Mouse (Mus musculus) E14TG2a.4 (cell line): Measurements from ENCODE around the gene Ins2.
A peak's percentile ranks its signal among the peaks of the same experiment; 100 is the strongest.

Source experiments
- H3K27me3 ChIP-seq: 2 replicates; pipeline ENCODE4 v1.6.1; 2014; ENCODE audit warnings: low read length, control low read depth; ENCODE audit not compliant: insufficient read depth
- H3K36me3 ChIP-seq: 2 replicates; pipeline ENCODE4 v1.6.1; 2014; ENCODE audit warnings: low read length, control low read depth; ENCODE audit not compliant: insufficient read depth
- H3K4me1 ChIP-seq: replicated peaks from 2 replicates; pipeline ENCODE4 v1.6.1; 2014; ENCODE audit warnings: low read depth, low read length, control low read depth
- H3K4me3 ChIP-seq: replicated peaks from 2 replicates; pipeline ENCODE4 v1.5.1; 2014; ENCODE audit warnings: mild to moderate bottlenecking, low read length
- H3K9me3 ChIP-seq: 2 replicates; pipeline ENCODE4 v1.6.1; 2014; ENCODE audit warnings: low read length, control low read depth
- CTCF ChIP-seq: conservative IDR thresholded peaks from 2 replicates; pipeline ENCODE4 v1.5.1; 2014; ENCODE audit warnings: low read length
- NANOG ChIP-seq: IDR thresholded peaks from 2 replicates; pipeline ENCODE4 v1.6.1; 2014; ENCODE audit warnings: borderline replicate concordance, low read length, mixed read lengths
- POU5F1 ChIP-seq: IDR thresholded peaks from 2 replicates; pipeline ENCODE4 v1.6.1; 2014; ENCODE audit warnings: low read length, borderline replicate concordance

Gene Ins2

GRCm38 (mm10) chr7:142660651-142660945 lies 82.6 kb downstream of the Ins2 start:
- H3K27me3 ChIP-seq, result peaks cover 93% of the 10 kb centered on the region
- peaks cover 62% of the 10 kb centered on the region for H3K4me1 ChIP-seq
- H3K36me3 ChIP-seq, result no peaks in the 10 kb centered on the region
- H3K4me3 ChIP-seq, result peak overlapping the region; percentile 64
- TF ChIP-seq CTCF (no peak), POU5F1 (no peak), NANOG (no peak)
- H3K9me3 ChIP-seq, result peaks cover under 1% of the 10 kb centered on the region; the same call in 1 of the 2 replicates

- no peaks in the 10 kb centered on the region for H3K36me3 ChIP-seq
- TF ChIP-seq CTCF (no peak), POU5F1 (no peak), NANOG (no peak)
These were observed 83.2 kb downstream of the Ins2 start for GRCm38 (mm10) chr7:142659767-142660650.

GRCm38 (mm10) chr7:142659181-142659681 lies 84.0 kb downstream of the Ins2 start:
- Histone ChIP-seq H3K9me3 (no peaks in the 10 kb centered on the region), H3K27me3 (peaks cover 93% of the 10 kb centered on the region), H3K4me1 (peaks cover 65% of the 10 kb centered on the region), H3K36me3 (no peaks in the 10 kb centered on the region), H3K4me3 (peak overlapping the region; percentile 64)
- TF ChIP-seq CTCF (no peak), POU5F1 (no peak), NANOG (no peak)

More at GRCm38 (mm10) chr7:142659767-142660650, 83.2 kb downstream of the Ins2 start:
- peaks cover 93% of the 10 kb centered on the region for H3K27me3 ChIP-seq
- H3K4me1 ChIP-seq, result peaks cover 64% of the 10 kb centered on the region
- H3K4me3 ChIP-seq, result peak overlapping the region; percentile 64
- H3K9me3 ChIP-seq, result no peaks in the 10 kb centered on the region

GRCm38 (mm10) chr7:142658681-142659180 lies 84.5 kb downstream of the Ins2 start:
- peaks cover 93% of the 10 kb centered on the region for H3K27me3 ChIP-seq
- H3K4me1 ChIP-seq, result peaks cover 68% of the 10 kb centered on the region
- H3K36me3 ChIP-seq, result no peaks in the 10 kb centered on the region
- TF ChIP-seq POU5F1 (no peak), NANOG (no peak), CTCF (no peak)
- H3K9me3 ChIP-seq, result no peaks in the 10 kb centered on the region
- peak overlapping the region; percentile 64 for H3K4me3 ChIP-seq

GRCm38 (mm10) chr7:142657821-142658614 lies 85.2 kb downstream of the Ins2 start:
- peaks cover 92% of the 10 kb centered on the region for H3K27me3 ChIP-seq

GRCm38 (mm10) chr7:142657341-142657791 lies 85.8 kb downstream of the Ins2 start:
- Histone ChIP-seq H3K27me3 (peaks cover 92% of the 10 kb centered on the region), H3K4me1 (peaks cover 67% of the 10 kb centered on the region), H3K36me3 (no peaks in the 10 kb centered on the region), H3K9me3 (no peaks in the 10 kb centered on the region), H3K4me3 (no peak overlapping the region)
- no peak for TF ChIP-seq CTCF
- TF ChIP-seq NANOG, result no peak
- no peak for TF ChIP-seq POU5F1

More at GRCm38 (mm10) chr7:142657821-142658614, 85.2 kb downstream of the Ins2 start:
- TF ChIP-seq NANOG, result no peak
- TF ChIP-seq POU5F1, result no peak
- TF ChIP-seq CTCF, result no peak
- Histone ChIP-seq H3K4me3 (peak overlapping the region; percentile 64), H3K36me3 (no peaks in the 10 kb centered on the region), H3K9me3 (no peaks in the 10 kb centered on the region), H3K4me1 (peaks cover 67% of the 10 kb centered on the region)

- H3K36me3 ChIP-seq, result no peaks in the 10 kb centered on the region
- H3K9me3 ChIP-seq, result no peaks in the 10 kb centered on the region
- H3K4me3 ChIP-seq, result no peak overlapping the region
- TF ChIP-seq NANOG, result no peak
- TF ChIP-seq CTCF, result no peak
- TF ChIP-seq POU5F1, result no peak
- H3K27me3 ChIP-seq, result peaks cover 91% of the 10 kb centered on the region
- peaks cover 64% of the 10 kb centered on the region for H3K4me1 ChIP-seq
These were observed 87.1 kb downstream of the Ins2 start for GRCm38 (mm10) chr7:142656055-142656454.

- TF ChIP-seq NANOG, result peak; percentile 70
- no peak for TF ChIP-seq POU5F1
- TF ChIP-seq CTCF, result no peak
- Histone ChIP-seq H3K9me3 (no peaks in the 10 kb centered on the region), H3K27me3 (peaks cover 91% of the 10 kb centered on the region), H3K36me3 (no peaks in the 10 kb centered on the region), H3K4me1 (peaks cover 60% of the 10 kb centered on the region), H3K4me3 (no peak overlapping the region)
These were observed 87.5 kb downstream of the Ins2 start for GRCm38 (mm10) chr7:142655633-142656032.
